Mouse (Mus musculus) liver, embryonic 16.5 days (tissue): ENCODE data around the gene Mrpl48. TPM values are rescaled to one million over a fixed set of nuclear protein-coding genes. Genes with fewer than 3 reads are reported as not detected.

Experiments
- ATAC-seq: fragments of 200-750 bp; cut with Nextera tagmentation; 2 replicates; pipeline ENCODE4 v1.8.0; 2017; ENCODE audit warnings: low read depth, mild to moderate bottlenecking, moderate number of reproducible peaks, moderate library complexity
- H3K27ac ChIP-seq: fragments of 300-500 bp; sonication (generic); 2 replicates; pipeline ENCODE4 v1.5.1; 2014; ENCODE audit warnings: mild to moderate bottlenecking, low read length
- H3K27me3 ChIP-seq: fragments of 300-500 bp; sonication (generic); 2 replicates; pipeline ENCODE4 v1.6.1; 2014; ENCODE audit warnings: low read depth, low read length, mixed read lengths; ENCODE audit not compliant: control insufficient read depth, insufficient read depth
- H3K36me3 ChIP-seq: fragments of 300-500 bp; sonication (generic); 2 replicates; pipeline ENCODE4 v1.6.1; 2014; ENCODE audit warnings: mild to moderate bottlenecking; ENCODE audit not compliant: control insufficient read depth, insufficient read depth
- H3K4me1 ChIP-seq: fragments of 300-500 bp; sonication (generic); 2 replicates; pipeline ENCODE4 v1.6.1; 2014; ENCODE audit warnings: low read depth, low read length, mixed read lengths; ENCODE audit not compliant: control insufficient read depth
- H3K4me2 ChIP-seq: fragments of 300-500 bp; sonication (generic); 2 replicates; pipeline ENCODE4 v1.6.1; 2014; ENCODE audit warnings: low read depth, low read length, mixed read lengths
- H3K4me3 ChIP-seq: fragments of 300-500 bp; sonication (generic); 2 replicates; pipeline ENCODE4 v1.5.1; 2014; ENCODE audit warnings: low read depth, mild to moderate bottlenecking, low read length
- H3K9ac ChIP-seq: fragments of 300-500 bp; sonication (generic); 2 replicates; pipeline ENCODE4 v1.6.1; 2014; ENCODE audit warnings: low read depth, low read length
- H3K9me3 ChIP-seq: fragments of 300-500 bp; sonication (generic); replicated peaks from 2 replicates; pipeline ENCODE4 v1.6.1; 2016; ENCODE audit warnings: low read length; ENCODE audit not compliant: control insufficient read depth
- WGBS: fragments of 180-500 bp; shearing (Covaris S2); extraction: QIAGEN DNeasy Blood & Tissue Kit; methylation state at CpG from one replicate; pipeline ENCODE4 v1.1.7; 2014; ENCODE audit not compliant: insufficient replicate concordance; 5-methylcytosine and 5-hydroxymethylcytosine counted together
- polyA plus RNA-seq: library from polyadenylated mRNA; unstranded; fragments of >200 nt; fragmentation: Nextera tagmentation; extraction: Ambion mirVana; gene quantifications from 2 replicates; pipeline ENCODE4 v1.2.1, GENCODE M21; 2015

The Mrpl48 gene
- polyA plus RNA-seq, 1 experiment from 2014 or later: 37.4 TPM

- H3K9ac ChIP-seq: no peak overlapping the region
- H3K27me3 ChIP-seq: no peaks in the 10 kb centered on the region
- H3K4me3 ChIP-seq: peak overlapping the region; percentile 2; the same call in 1 of the 2 replicates
- H3K4me2 ChIP-seq: peak overlapping the region; percentile 8; the same call in 1 of the 2 replicates
- no peak for ATAC-seq
- H3K36me3 ChIP-seq: peaks cover 60% of the 10 kb centered on the region
- 86% methylated on average over 13 of the region's 13 CpGs for WGBS
- H3K27ac ChIP-seq: 0 out of 2 replicates have a peak overlapping the region, but pooled peaks have one; percentile 14
- H3K4me1 ChIP-seq: peaks cover 62% of the 10 kb centered on the region
- no peaks in the 10 kb centered on the region for H3K9me3 ChIP-seq
Measured at GRCm38 (mm10) chr7:100497982-100498381, 110.1 kb downstream of the Mrpl48 start.

DNA sequence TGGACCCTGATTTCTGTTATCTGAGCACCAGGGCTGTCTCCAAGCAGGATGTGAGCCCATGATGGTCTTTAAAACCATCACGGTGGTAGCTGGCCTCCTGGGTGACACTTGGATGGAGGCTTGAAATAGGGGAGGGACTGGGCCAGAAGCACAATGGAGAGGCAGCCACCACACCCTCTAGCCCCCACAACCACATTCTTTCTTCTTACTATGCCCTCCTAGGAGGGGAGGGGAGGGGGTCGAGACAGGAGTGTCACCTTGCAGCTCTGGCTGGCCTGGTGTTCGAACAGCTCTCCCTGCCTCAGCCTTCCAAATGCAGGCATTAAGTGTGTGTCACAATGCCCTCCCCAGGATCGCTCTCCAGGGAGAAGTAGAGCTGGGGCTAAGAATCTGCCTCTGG is 110.7 kb downstream of the Mrpl48 start:
- no peak for ATAC-seq
- Histone ChIP-seq H3K9me3 (no peaks in the 10 kb centered on the region), H3K9ac (no peak overlapping the region), H3K4me3 (peak overlapping the region; percentile 92; the same call in 1 of the 2 replicates), H3K36me3 (peaks cover 60% of the 10 kb centered on the region), H3K4me2 (peak overlapping the region; percentile 77), H3K27ac (0 out of 2 replicates have a peak overlapping the region, but pooled peaks have one; percentile 8), H3K27me3 (no peaks in the 10 kb centered on the region), H3K4me1 (peaks cover 57% of the 10 kb centered on the region)
- WGBS: 78% methylated on average over 4 of the region's 4 CpGs

DNA sequence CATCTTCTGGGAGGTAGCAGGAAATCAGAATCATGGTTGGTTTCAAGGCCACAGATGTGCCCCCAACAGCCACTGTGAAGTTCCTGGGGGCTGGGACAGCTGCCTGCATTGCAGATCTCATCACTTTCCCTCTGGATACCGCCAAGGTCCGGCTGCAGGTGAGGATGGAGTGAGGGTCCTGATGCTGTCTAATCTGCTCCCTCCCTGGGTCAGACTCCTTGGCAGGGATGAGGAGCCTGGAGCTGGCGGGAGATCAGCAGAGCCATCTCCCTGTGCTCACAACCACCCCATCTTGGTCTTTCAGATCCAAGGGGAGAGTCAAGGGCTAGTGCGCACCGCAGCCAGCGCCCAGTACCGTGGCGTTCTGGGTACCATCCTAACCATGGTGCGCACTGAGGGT is 111.3 kb downstream of the Mrpl48 start:
- WGBS: 96% methylated on average over 9 of the region's 9 CpGs
- Histone ChIP-seq H3K4me1 (peaks cover 57% of the 10 kb centered on the region), H3K27me3 (no peaks in the 10 kb centered on the region), H3K4me2 (peak overlapping the region; percentile 77), H3K4me3 (peak overlapping the region; percentile 92), H3K9ac (peak overlapping the region; percentile 97; the same call in 1 of the 2 replicates), H3K36me3 (peaks cover 60% of the 10 kb centered on the region), H3K9me3 (no peaks in the 10 kb centered on the region), H3K27ac (peak overlapping the region; percentile 93)
- ATAC-seq: no peak

- Histone ChIP-seq H3K36me3 (peaks cover 60% of the 10 kb centered on the region), H3K27me3 (no peaks in the 10 kb centered on the region), H3K4me2 (peak overlapping the region; percentile 77), H3K4me3 (peak overlapping the region; percentile 92), H3K27ac (peak overlapping the region; percentile 93), H3K9me3 (no peaks in the 10 kb centered on the region), H3K4me1 (peaks cover 57% of the 10 kb centered on the region), H3K9ac (peak overlapping the region; percentile 97)
- 72% methylated on average over 6 of the region's 6 CpGs for WGBS
- no peak for ATAC-seq
Measured at GRCm38 (mm10) chr7:100496371-100496770, 111.7 kb downstream of the Mrpl48 start.

Other genes starting within 250 kb of the Mrpl48 start
- gene C2cd3, start 236.1 kb downstream of the Mrpl48 start, polyA plus RNA-seq: 8.4 and 9.8 TPM in 2 replicates
- gene Ppme1, start 236.0 kb downstream of the Mrpl48 start, polyA plus RNA-seq: 23.1 and 26.4 TPM in 2 replicates
- gene Ucp3, start 135.3 kb downstream of the Mrpl48 start, polyA plus RNA-seq: 0.05 and 0.08 TPM in 2 replicates
- 722 and 766 TPM in 2 replicates for gene Ucp2, start 115.0 kb downstream of the Mrpl48 start, polyA plus RNA-seq
- 3.0 and 4.4 TPM in 2 replicates for gene Dnajb13, start 93.3 kb downstream of the Mrpl48 start, polyA plus RNA-seq
- 10.7 and 13.1 TPM in 2 replicates for gene Coa4, start 71.2 kb downstream of the Mrpl48 start, polyA plus RNA-seq
- 30.8 and 34.9 TPM in 2 replicates for gene Rab6a, start 891 bp downstream of the Mrpl48 start, polyA plus RNA-seq
- 0.33 and 0.65 TPM in 2 replicates for gene Plekhb1, start 54.1 kb upstream of the Mrpl48 start, polyA plus RNA-seq
- gene Fam168a, start 98.3 kb upstream of the Mrpl48 start, polyA plus RNA-seq: 5.0 and 6.3 TPM in 2 replicates